Mouse (Mus musculus) stomach, embryonic 14.5 days (tissue): ENCODE results near the gene Mpped2. TPM values are rescaled to one million over a fixed set of nuclear protein-coding genes. Genes with fewer than 3 reads are reported as not detected.

Experiments
- ATAC-seq: fragments of 200-750 bp; cut with Nextera tagmentation; 2 replicates; pipeline ENCODE4 v1.8.0; 2017; ENCODE audit warnings: low read depth, moderate TSS enrichment; ENCODE audit not compliant: insufficient number of reproducible peaks, insufficient read depth, low FRiP score
- H3K27ac ChIP-seq: fragments of 300-500 bp; sonication (generic); 2 replicates; pipeline ENCODE4 v1.5.1; 2014; ENCODE audit warnings: mild to moderate bottlenecking, low read length, moderate library complexity, mixed read lengths
- H3K27me3 ChIP-seq: fragments of 300-500 bp; sonication (generic); 2 replicates; pipeline ENCODE4 v1.6.1; 2014; ENCODE audit warnings: low read length, control low read depth, mixed read lengths; ENCODE audit not compliant: control insufficient read depth, insufficient read depth
- H3K36me3 ChIP-seq: fragments of 300-500 bp; sonication (generic); 2 replicates; pipeline ENCODE4 v1.6.1; 2014; ENCODE audit warnings: mild to moderate bottlenecking, control low read depth, low read length, moderate library complexity, mixed read lengths; ENCODE audit not compliant: control insufficient read depth, insufficient read depth
- H3K4me1 ChIP-seq: fragments of 300-500 bp; sonication (generic); 2 replicates; pipeline ENCODE4 v1.6.1; 2014; ENCODE audit warnings: low read length, control low read depth, mixed read lengths; ENCODE audit not compliant: control insufficient read depth, insufficient read depth
- H3K4me2 ChIP-seq: fragments of 300-500 bp; sonication (generic); replicated peaks from 2 replicates; pipeline ENCODE4 v1.6.1; 2014; ENCODE audit warnings: low read depth, low read length, control low read depth
- H3K4me3 ChIP-seq: fragments of 300-500 bp; sonication (generic); 2 replicates; pipeline ENCODE4 v1.5.1; 2014; ENCODE audit warnings: low read depth, low read length, control low read depth
- H3K9ac ChIP-seq: fragments of 300-500 bp; sonication (generic); replicated peaks from 2 replicates; pipeline ENCODE4 v1.6.1; 2014; ENCODE audit warnings: low read depth, mild to moderate bottlenecking, control low read depth, low read length, moderate library complexity, mixed read lengths
- H3K9me3 ChIP-seq: fragments of 300-500 bp; sonication (generic); 2 replicates; pipeline ENCODE4 v1.6.1; 2016; ENCODE audit warnings: low read depth, low read length, control low read depth; ENCODE audit not compliant: control insufficient read depth
- WGBS: fragments of 180-500 bp; shearing (Covaris S2); extraction: QIAGEN DNeasy Blood & Tissue Kit; methylation state at CpG from one replicate; pipeline ENCODE4 v1.1.7; 2014; 5-methylcytosine and 5-hydroxymethylcytosine counted together
- polyA plus RNA-seq: library from polyadenylated mRNA; unstranded; fragments of >200 nt; fragmentation: Nextera tagmentation; extraction: Ambion mirVana; gene quantifications from 2 replicates; pipeline ENCODE4 v1.2.1, GENCODE M21; 2014

The Mpped2 gene
- polyA plus RNA-seq, 1 experiment from 2014 or later: 52.9 TPM

DNA sequence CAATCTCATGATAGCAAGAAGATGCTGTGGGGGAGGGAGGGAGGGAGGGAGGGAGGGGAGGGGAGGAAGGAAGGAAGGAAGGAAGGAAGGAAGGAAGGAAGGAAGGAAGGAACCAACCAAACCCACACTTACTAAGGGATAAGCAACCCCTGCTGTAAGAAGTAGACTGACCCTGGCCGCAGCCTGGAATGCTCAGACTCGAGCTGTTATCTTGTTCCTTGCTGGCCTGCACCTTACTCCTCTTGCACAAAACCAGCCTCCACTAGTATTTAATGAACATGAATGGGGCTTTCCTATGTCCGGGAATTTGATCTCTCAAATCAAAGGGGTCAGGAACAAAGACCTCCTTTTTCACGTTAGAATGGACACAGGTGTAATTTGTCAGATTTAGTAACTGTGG, 95.5 kb downstream of the Mpped2 start:
- Histone ChIP-seq H3K4me2 (no peak overlapping the region), H3K27ac (no peak overlapping the region), H3K4me3 (no peak overlapping the region), H3K9me3 (no peaks in the 10 kb centered on the region), H3K27me3 (no peaks in the 10 kb centered on the region), H3K36me3 (no peaks in the 10 kb centered on the region), H3K9ac (no peak overlapping the region), H3K4me1 (peaks cover 19% of the 10 kb centered on the region)
- 34% methylated on average over 4 of the region's 4 CpGs for WGBS
- ATAC-seq: no peak

DNA sequence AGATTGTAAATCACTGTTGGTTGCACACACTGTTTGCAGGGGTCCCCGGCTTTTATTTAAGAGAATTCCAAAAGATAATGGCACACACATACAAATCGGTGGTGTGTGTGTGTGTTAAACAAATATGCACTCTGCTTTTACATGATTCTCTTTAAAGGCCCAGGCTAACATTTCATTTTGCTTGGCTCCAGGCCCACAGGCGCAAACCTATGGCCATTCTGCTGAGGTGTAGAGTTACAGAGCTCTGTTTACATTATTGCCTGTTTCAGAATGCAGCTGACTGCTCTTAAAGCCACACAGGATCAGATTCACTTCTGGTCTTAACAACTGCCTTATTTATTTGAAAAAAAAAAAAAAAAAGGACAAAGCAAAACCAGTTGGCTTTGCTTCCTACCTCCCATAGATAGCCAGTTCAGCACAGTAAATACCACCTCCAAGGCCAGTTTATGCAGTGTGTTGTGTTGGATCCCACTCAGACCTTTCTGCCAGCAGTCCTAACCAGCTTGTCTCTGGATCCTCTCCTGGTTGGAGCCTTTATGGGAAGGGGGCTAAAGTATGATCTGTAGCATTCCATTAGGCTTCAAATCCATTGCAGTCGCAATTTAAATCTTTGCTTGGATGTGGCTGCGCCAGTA, 96.7 kb downstream of the Mpped2 start:
- Histone ChIP-seq H3K9me3 (no peaks in the 10 kb centered on the region), H3K27ac (peak overlapping the region; percentile 79; the same call in 1 of the 2 replicates), H3K36me3 (no peaks in the 10 kb centered on the region), H3K4me3 (no peak overlapping the region), H3K27me3 (no peaks in the 10 kb centered on the region), H3K4me2 (no peak overlapping the region), H3K4me1 (peaks cover 19% of the 10 kb centered on the region), H3K9ac (no peak overlapping the region)
- ATAC-seq: peak; percentile 73; the same call in 1 of the 2 replicates
- 14% methylated on average over 5 of the region's 5 CpGs for WGBS

DNA sequence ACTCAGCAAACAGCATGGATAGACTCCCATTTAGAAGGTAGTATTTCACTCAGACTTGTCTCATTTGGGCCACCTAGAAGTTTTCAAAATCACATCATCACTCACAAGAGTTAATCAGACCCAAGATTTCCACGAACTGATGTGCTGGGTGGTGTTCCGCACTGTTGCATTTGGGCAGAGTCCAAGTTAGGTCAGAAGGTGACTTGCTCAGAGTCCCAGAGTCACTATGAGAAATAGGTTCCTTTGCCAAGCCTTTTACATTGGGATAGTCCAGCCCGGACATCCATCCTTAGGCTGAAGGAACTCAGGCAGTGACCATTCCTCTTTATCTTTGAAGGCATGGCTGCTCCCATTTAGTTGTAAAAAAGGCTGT, 97.2 kb downstream of the Mpped2 start:
- Histone ChIP-seq H3K36me3 (no peaks in the 10 kb centered on the region), H3K27me3 (no peaks in the 10 kb centered on the region), H3K9ac (no peak overlapping the region), H3K4me1 (peaks cover 19% of the 10 kb centered on the region), H3K4me3 (no peak overlapping the region), H3K9me3 (no peaks in the 10 kb centered on the region), H3K27ac (peak overlapping the region; percentile 79; the same call in 1 of the 2 replicates), H3K4me2 (no peak overlapping the region)
- WGBS: 22% methylated on average over 3 of the region's 3 CpGs
- ATAC-seq: no peak

DNA sequence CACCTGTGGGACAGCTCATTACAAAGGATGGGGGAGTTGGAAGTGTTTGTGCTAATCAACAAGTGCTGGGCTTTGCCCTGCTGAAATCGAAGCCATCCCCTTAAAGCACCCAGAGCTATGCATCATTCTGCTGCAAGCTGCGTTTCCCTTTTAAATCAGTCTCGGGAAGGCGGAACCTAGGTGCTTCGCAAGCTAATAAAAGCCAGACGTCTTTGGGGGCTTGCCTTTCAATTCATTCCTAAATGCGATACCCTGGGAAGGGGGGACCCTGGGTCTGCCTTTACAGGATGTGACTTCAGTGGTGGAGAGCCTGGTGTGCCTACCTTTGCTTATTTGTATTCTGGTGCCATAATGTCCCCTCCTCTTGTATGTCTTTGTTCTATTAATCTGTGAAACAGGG, 103.2 kb downstream of the Mpped2 start:
- no peak overlapping the region for H3K4me3 ChIP-seq
- H3K9me3 ChIP-seq: no peaks in the 10 kb centered on the region
- peaks cover 7% of the 10 kb centered on the region; the same call in 1 of the 2 replicates for H3K4me1 ChIP-seq
- no peak for ATAC-seq
- no peaks in the 10 kb centered on the region for H3K27me3 ChIP-seq
- no peak overlapping the region for H3K27ac ChIP-seq
- H3K9ac ChIP-seq: no peak overlapping the region
- 20% methylated on average over 7 of the region's 7 CpGs for WGBS
- no peaks in the 10 kb centered on the region for H3K36me3 ChIP-seq
- H3K4me2 ChIP-seq: peak overlapping the region; percentile 8; the same call in 1 of the 2 replicates

DNA sequence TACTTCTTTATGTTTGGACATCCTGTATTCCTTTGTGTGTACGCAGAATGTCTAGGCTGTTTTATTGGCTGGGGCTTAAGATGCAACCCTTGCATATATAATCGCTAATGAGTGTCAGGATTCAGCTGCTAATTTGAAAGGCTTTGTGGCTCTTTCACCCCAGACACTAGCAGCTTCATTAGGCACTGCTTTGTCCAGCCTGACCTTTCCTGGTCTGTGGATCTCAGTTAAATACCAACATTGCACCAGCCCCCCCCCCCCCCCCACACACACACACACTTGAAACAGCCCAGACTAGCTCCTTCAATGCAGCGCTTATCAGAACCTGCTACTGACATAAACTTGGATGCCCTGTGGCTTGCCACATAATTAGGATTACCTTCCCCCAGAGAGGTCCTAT, 104.8 kb downstream of the Mpped2 start:
- Histone ChIP-seq H3K4me3 (no peak overlapping the region), H3K27me3 (no peaks in the 10 kb centered on the region), H3K9ac (no peak overlapping the region), H3K36me3 (no peaks in the 10 kb centered on the region), H3K4me2 (no peak overlapping the region), H3K9me3 (no peaks in the 10 kb centered on the region), H3K27ac (no peak overlapping the region), H3K4me1 (peaks cover 7% of the 10 kb centered on the region; the same call in 1 of the 2 replicates)
- WGBS: 56% methylated on average over 3 of the region's 3 CpGs
- no peak for ATAC-seq

DNA sequence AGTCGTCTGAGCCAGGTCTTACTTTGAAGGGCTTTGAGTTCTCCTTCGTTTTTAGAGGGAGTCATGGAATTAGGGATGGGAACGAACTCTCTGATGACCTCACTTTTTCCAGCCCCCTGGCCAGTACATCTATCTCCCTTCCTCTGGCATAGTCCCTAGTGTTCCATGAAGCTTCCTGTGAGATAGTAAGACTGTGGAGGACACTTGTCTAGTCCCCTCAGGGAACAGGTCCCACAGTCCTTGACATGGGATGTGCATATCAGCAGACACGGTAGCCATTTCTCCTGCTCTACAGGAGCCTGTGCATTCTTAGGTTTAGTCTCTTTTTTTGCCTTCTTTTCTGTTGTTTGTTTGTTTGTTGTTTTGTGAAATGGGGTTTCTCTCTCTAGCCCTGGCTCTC, 105.8 kb downstream of the Mpped2 start:
- Histone ChIP-seq H3K9ac (no peak overlapping the region), H3K9me3 (no peaks in the 10 kb centered on the region), H3K27me3 (no peaks in the 10 kb centered on the region), H3K36me3 (no peaks in the 10 kb centered on the region), H3K4me2 (no peak overlapping the region), H3K4me3 (no peak overlapping the region), H3K4me1 (peaks cover 7% of the 10 kb centered on the region; the same call in 1 of the 2 replicates), H3K27ac (no peak overlapping the region)
- ATAC-seq: no peak
- WGBS: 54% methylated on average over 4 of the region's 4 CpGs

DNA sequence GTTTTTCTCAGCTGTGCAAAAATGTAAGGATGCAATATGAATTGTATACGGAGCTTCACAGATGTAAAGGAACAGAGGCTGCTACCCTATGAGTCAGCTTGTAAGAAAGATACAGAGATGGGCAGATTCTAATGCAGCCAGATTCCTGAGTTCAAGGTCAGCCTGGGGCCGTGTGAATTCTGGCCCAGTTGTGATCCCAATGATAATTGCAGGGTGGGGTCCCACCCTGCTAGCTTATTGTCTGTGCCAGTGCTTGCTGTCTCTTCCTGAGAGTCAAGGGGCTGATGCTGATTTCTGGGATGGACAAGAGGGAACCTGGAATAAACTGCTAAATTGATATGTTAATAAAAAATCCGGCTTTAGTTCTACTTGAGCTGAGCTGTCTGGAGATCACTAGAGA, 122.8 kb downstream of the Mpped2 start:
- Histone ChIP-seq H3K4me1 (0 out of 2 replicates have a peak, but pooled peaks cover 3% of the 10 kb centered on the region), H3K27me3 (no peaks in the 10 kb centered on the region), H3K36me3 (no peaks in the 10 kb centered on the region), H3K4me3 (no peak overlapping the region), H3K27ac (no peak overlapping the region), H3K9me3 (peaks cover 3% of the 10 kb centered on the region; the same call in 1 of the 2 replicates), H3K4me2 (no peak overlapping the region), H3K9ac (no peak overlapping the region)
- 94% methylated on average over 3 of the region's 3 CpGs for WGBS
- no peak for ATAC-seq

DNA sequence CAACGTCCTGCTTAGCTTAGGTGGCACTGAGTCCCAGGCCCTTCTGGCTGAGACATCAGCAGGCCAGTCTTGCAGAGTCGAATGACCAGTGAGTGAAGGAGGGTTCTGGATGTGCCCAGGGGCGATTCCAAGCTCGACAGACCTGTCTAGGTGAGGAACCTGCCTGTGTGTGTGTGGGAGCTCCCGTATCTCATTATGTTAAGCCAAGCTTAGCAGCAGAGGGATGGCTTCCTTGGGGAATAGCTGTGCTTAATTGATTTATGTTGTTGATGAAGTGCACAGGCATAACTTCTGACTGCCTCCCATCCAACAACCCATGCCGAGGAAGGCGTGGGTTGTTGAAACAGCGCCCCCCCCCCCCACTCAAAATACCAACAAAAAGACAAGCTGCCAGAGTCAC, 128.2 kb downstream of the Mpped2 start:
- ATAC-seq: no peak
- Histone ChIP-seq H3K4me1 (peaks cover 12% of the 10 kb centered on the region; the same call in 1 of the 2 replicates), H3K36me3 (no peaks in the 10 kb centered on the region), H3K27ac (no peak overlapping the region), H3K4me2 (no peak overlapping the region), H3K9ac (no peak overlapping the region), H3K4me3 (no peak overlapping the region), H3K9me3 (no peaks in the 10 kb centered on the region), H3K27me3 (no peaks in the 10 kb centered on the region)
- WGBS: 69% methylated on average over 8 of the region's 8 CpGs

DNA sequence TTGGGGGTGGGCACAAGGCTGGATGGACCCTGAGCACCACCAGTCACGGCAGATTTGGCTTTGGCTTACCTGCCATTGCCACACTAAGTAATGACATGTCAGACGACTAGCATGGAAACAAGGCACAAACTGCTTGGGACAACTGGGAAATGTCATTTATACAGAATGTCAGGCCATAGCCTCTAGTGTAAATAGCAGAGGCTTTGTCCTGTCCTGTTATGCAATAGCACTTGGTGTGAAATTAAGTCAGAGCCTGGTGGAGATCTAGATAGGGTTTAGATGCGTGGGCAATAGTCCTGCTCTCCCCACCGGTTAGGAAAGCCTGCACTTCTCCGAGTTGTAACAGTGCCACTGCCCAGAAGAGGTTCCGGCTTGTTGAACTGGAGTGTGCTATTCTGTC, 128.8 kb downstream of the Mpped2 start:
- Histone ChIP-seq H3K4me1 (peaks cover 12% of the 10 kb centered on the region; the same call in 1 of the 2 replicates), H3K36me3 (no peaks in the 10 kb centered on the region), H3K27me3 (no peaks in the 10 kb centered on the region), H3K4me3 (no peak overlapping the region), H3K27ac (no peak overlapping the region), H3K4me2 (no peak overlapping the region), H3K9me3 (no peaks in the 10 kb centered on the region), H3K9ac (no peak overlapping the region)
- no peak for ATAC-seq
- WGBS: 46% methylated on average over 6 of the region's 6 CpGs
